Mouse (Mus musculus): Measurements from ENCODE around the gene Srm. TPM values are rescaled to one million over a fixed set of nuclear protein-coding genes. Genes with fewer than 3 reads are reported as not detected.
A peak's percentile ranks its signal among the peaks of the same experiment; 100 is the strongest.

Srm gene
- polyA plus RNA-seq, 1 experiment: 7.3 TPM

DNA sequence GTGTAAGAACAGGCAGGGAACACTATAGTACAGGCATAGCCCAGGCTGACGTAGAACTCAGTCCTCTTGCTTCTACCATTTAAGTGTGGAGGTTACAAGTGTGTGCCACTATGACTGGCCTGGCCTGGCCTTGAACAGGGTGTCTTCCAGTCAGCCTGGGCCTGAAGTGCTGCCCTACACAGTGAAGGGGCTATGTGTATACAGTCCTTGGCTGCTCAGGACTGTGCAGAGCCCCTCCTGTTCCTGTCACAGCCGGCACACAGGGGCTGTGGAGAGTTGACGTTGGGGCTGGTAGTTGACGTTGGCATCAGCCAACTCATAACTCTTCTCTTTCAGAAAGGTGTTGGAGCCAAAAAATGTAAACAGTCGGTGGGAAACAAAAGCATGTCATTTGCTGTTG, 9.9 kb upstream of the Srm start:
- H3K4me1 ChIP-seq (ENCODE audit: control insufficient read depth, insufficient read depth, low read length): peaks cover 5% of the 10 kb centered on the region
- TF ChIP-seq POLR2A (IDR thresholded peaks at IDR 0.05; ENCODE audit: borderline replicate concordance, low read depth, low read length) (no peak), CTCF (IDR thresholded peaks at IDR 0.05; ENCODE audit: low read depth, low read length) (no peak)
- no peak overlapping the region for H3K4me3 ChIP-seq (ENCODE audit: insufficient read depth, low read length)
- no peak overlapping the region for H3K27ac ChIP-seq (ENCODE audit: insufficient read depth, low read depth, low read length)

DNA sequence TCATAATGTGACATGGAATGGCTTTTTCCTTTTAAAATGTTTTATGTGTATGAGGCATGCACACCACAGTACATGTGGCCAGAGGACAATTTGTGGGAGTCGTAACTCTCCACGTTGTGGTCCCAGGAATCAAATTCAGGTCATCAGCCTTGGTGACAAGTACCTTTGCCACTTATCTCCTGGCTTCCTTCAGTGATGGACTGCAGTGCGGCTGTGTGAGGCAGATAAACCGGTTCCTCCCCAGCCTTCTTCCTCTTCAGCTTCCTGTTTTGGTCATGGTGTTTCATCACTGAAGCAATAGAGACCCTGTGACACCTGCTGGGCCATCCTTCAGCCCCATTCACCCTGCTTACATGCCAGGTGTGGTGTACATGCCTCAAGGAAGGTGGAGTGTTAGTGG, 8.0 kb upstream of the Srm start:
- TF ChIP-seq POLR2A (IDR thresholded peaks at IDR 0.05; ENCODE audit: borderline replicate concordance, low read depth, low read length) (no peak), CTCF (IDR thresholded peaks at IDR 0.05; ENCODE audit: low read depth, low read length) (no peak)
- H3K4me3 ChIP-seq (ENCODE audit: insufficient read depth, low read length): no peak overlapping the region
- no peak overlapping the region for H3K27ac ChIP-seq (ENCODE audit: insufficient read depth, low read depth, low read length)
- peaks cover 8% of the 10 kb centered on the region for H3K4me1 ChIP-seq (ENCODE audit: control insufficient read depth, insufficient read depth, low read length)

GRCm38 (mm10) chr4:148586648-148587047, 4.7 kb upstream of the Srm start:
- Histone ChIP-seq H3K4me3 (ENCODE audit: insufficient read depth, low read length) (no peak overlapping the region), H3K4me1 (ENCODE audit: control insufficient read depth, insufficient read depth, low read length) (peaks cover 11% of the 10 kb centered on the region), H3K27ac (ENCODE audit: insufficient read depth, low read depth, low read length) (no peak overlapping the region)
- TF ChIP-seq POLR2A (IDR thresholded peaks at IDR 0.05; ENCODE audit: borderline replicate concordance, low read depth, low read length) (no peak), CTCF (IDR thresholded peaks at IDR 0.05; ENCODE audit: low read depth, low read length) (no peak)

DNA sequence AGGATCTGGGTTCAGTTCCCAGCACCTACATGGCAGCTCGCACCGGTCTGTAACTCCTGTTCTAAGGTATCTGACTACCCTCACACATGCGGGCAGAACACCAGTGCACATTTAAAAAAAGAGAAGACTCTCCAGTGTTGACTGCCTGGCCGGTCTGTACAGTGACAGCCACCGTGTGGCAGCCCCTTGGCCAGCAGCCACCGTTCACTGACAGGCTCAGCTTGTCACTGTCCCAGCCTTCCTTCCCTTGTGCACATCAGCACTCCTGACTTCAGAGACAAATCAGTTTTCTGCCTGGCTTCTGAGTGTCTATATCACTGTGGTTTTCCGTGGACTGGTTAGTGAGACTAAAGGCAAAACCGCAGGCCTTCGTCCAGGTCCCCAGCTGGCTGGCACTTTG, 2.5 kb upstream of the Srm start:
- no peak overlapping the region for H3K4me3 ChIP-seq (ENCODE audit: insufficient read depth, low read length)
- no peak for TF ChIP-seq POLR2A (IDR thresholded peaks at IDR 0.05; ENCODE audit: borderline replicate concordance, low read depth, low read length)
- no peak for TF ChIP-seq CTCF (IDR thresholded peaks at IDR 0.05; ENCODE audit: low read depth, low read length)
- no peak overlapping the region for H3K27ac ChIP-seq (ENCODE audit: insufficient read depth, low read depth, low read length)
- H3K4me1 ChIP-seq (ENCODE audit: control insufficient read depth, insufficient read depth, low read length): peaks cover 13% of the 10 kb centered on the region

GRCm38 (mm10) chr4:148589565-148589964, 1.7 kb upstream of the Srm start:
- peaks cover 13% of the 10 kb centered on the region for H3K4me1 ChIP-seq (ENCODE audit: control insufficient read depth, insufficient read depth, low read length)
- no peak overlapping the region for H3K4me3 ChIP-seq (ENCODE audit: insufficient read depth, low read length)
- TF ChIP-seq POLR2A (IDR thresholded peaks at IDR 0.05; ENCODE audit: borderline replicate concordance, low read depth, low read length) (no peak), CTCF (IDR thresholded peaks at IDR 0.05; ENCODE audit: low read depth, low read length) (no peak)
- no peak overlapping the region for H3K27ac ChIP-seq (ENCODE audit: insufficient read depth, low read depth, low read length)

GRCm38 (mm10) chr4:148590421-148591170, 707 bp upstream of the Srm start:
- TF ChIP-seq CTCF (IDR thresholded peaks at IDR 0.05; ENCODE audit: low read depth, low read length) (no peak), POLR2A (IDR thresholded peaks at IDR 0.05; ENCODE audit: borderline replicate concordance, low read depth, low read length) (no peak)
- H3K4me1 ChIP-seq (ENCODE audit: control insufficient read depth, insufficient read depth, low read length): peaks cover 13% of the 10 kb centered on the region
- peak overlapping the region; percentile 72 for H3K4me3 ChIP-seq (ENCODE audit: insufficient read depth, low read length)
- H3K27ac ChIP-seq (ENCODE audit: insufficient read depth, low read depth, low read length): peak overlapping the region; percentile 64

GRCm38 (mm10) chr4:148591637-148592380, 506 bp downstream of the Srm start:
- Histone ChIP-seq H3K4me1 (ENCODE audit: control insufficient read depth, insufficient read depth, low read length) (peaks cover 12% of the 10 kb centered on the region), H3K4me3 (ENCODE audit: insufficient read depth, low read length) (peak overlapping the region; percentile 76), H3K27ac (ENCODE audit: insufficient read depth, low read depth, low read length) (peak overlapping the region; percentile 67)
- TF ChIP-seq POLR2A (IDR thresholded peaks at IDR 0.05; ENCODE audit: borderline replicate concordance, low read depth, low read length): no peak
- TF ChIP-seq CTCF (IDR thresholded peaks at IDR 0.05; ENCODE audit: low read depth, low read length): no peak

- H3K27ac ChIP-seq (ENCODE audit: insufficient read depth, low read depth, low read length): no peak overlapping the region
- TF ChIP-seq CTCF (IDR thresholded peaks at IDR 0.05; ENCODE audit: low read depth, low read length) (no peak), POLR2A (IDR thresholded peaks at IDR 0.05; ENCODE audit: borderline replicate concordance, low read depth, low read length) (no peak)
- H3K4me1 ChIP-seq (ENCODE audit: control insufficient read depth, insufficient read depth, low read length): peaks cover 15% of the 10 kb centered on the region
- H3K4me3 ChIP-seq (ENCODE audit: insufficient read depth, low read length): no peak overlapping the region
Measured at GRCm38 (mm10) chr4:148593996-148594395, 2.7 kb downstream of the Srm start.

- Histone ChIP-seq H3K4me1 (ENCODE audit: control insufficient read depth, insufficient read depth, low read length) (peaks cover 20% of the 10 kb centered on the region), H3K4me3 (ENCODE audit: insufficient read depth, low read length) (no peak overlapping the region), H3K27ac (ENCODE audit: insufficient read depth, low read depth, low read length) (no peak overlapping the region)
- TF ChIP-seq CTCF (IDR thresholded peaks at IDR 0.05; ENCODE audit: low read depth, low read length): no peak
- TF ChIP-seq POLR2A (IDR thresholded peaks at IDR 0.05; ENCODE audit: borderline replicate concordance, low read depth, low read length): no peak
Measured at GRCm38 (mm10) chr4:148595916-148596315, 4.6 kb downstream of the Srm start.

- Histone ChIP-seq H3K27ac (ENCODE audit: insufficient read depth, low read depth, low read length) (no peak overlapping the region), H3K4me1 (ENCODE audit: control insufficient read depth, insufficient read depth, low read length) (peaks cover 24% of the 10 kb centered on the region), H3K4me3 (ENCODE audit: insufficient read depth, low read length) (no peak overlapping the region)
- TF ChIP-seq CTCF (IDR thresholded peaks at IDR 0.05; ENCODE audit: low read depth, low read length) (no peak), POLR2A (IDR thresholded peaks at IDR 0.05; ENCODE audit: borderline replicate concordance, low read depth, low read length) (no peak)
Measured at GRCm38 (mm10) chr4:148596731-148597130, 5.4 kb downstream of the Srm start.

Measured in bone marrow macrophage, adult 2 months (primary cell).